Mouse (Mus musculus) left cerebral cortex, postnatal 10 days (tissue): ENCODE data around the gene Wdr35. TPM values are rescaled to one million over a fixed set of nuclear protein-coding genes. Genes with fewer than 3 reads are reported as not detected.

Experiments used
- total RNA-seq, 2 experiments: library from RNA; stranded (reverse); gene quantifications; 2 replicates each; pipeline ENCODE4 v1.2.3; 2021

Gene Wdr35
- total RNA-seq, 2 experiments from 2014 or later: 44.1 to 49.7 TPM

Other genes starting within 250 kb of the Wdr35 start
- gene Sdc1, start 202.6 kb upstream of the Wdr35 start, total RNA-seq: 1 to 10 TPM; 3.1 to 4.1 TPM
- 100 to 1,000 TPM; 175 to 177 TPM for gene Laptm4a, start 52.2 kb upstream of the Wdr35 start, total RNA-seq
- under 1 TPM; 0.17 to 0.18 TPM for gene Matn3, start 26.0 kb upstream of the Wdr35 start, total RNA-seq
- gene Ttc32, start 56.1 kb downstream of the Wdr35 start, total RNA-seq: 1 to 10 TPM; 2.7 to 3.2 TPM